In genomic region chr10:41880206-41880605, GRCm38 (mm10) we compare ENCODE assay signal across 17 mouse cellular contexts.
DNase-seq lines count a peak whose midpoint lies in the region; ATAC-seq and TF ChIP-seq lines count a peak whose summit lies in the region.
"Had no signal": no experiment of that assay in that cellular context is flagged by ENCODE, and none has a peak within 500 bp of the region (broad histone marks: within the 10 kb centered on the region; RNA-seq: fewer than 3 reads in every experiment).

No protein-coding gene starts in this region.

- DNase-seq in forebrain, embryonic 14.5 days (ENCODE audit: low spot score): no peak
- no peak for DNase-seq in kidney, postnatal 0 days (ENCODE audit: low spot score)
- DNase-seq in kidney, postnatal 25 days: no peak
- DNase-seq in lung, postnatal 14 days: peak; percentile 20
- no peak for DNase-seq in lung, postnatal 4 days
- peak; percentile 22 for DNase-seq in lung, postnatal 36 days
- DNase-seq: cerebellum, adult 8-10 months; kidney, adult 11 months; right cerebral cortex, postnatal 25 days had no signal

- no peak overlapping the region for H3K4me2 ChIP-seq in forebrain, embryonic 14.5 days (ENCODE audit: low read length)
- H3K4me2 ChIP-seq in forebrain, embryonic 13.5 days: no peak overlapping the region
- H3K4me2 ChIP-seq in kidney, postnatal 0 days (ENCODE audit: low read length): no peak overlapping the region
- H3K4me2 ChIP-seq in hindbrain, embryonic 13.5 days: no peak overlapping the region
- H3K4me2 ChIP-seq: embryonic facial prominence, embryonic 13.5 days; liver, embryonic 15.5 days; midbrain, embryonic 13.5 days; neural tube, embryonic 13.5 days had no signal

- no peaks in the 10 kb centered on the region for H3K4me1 ChIP-seq in forebrain, embryonic 14.5 days (ENCODE audit: control insufficient read depth, insufficient read depth, low read length)
- H3K4me1 ChIP-seq in forebrain, embryonic 13.5 days: peaks cover 10% of the 10 kb centered on the region
- peaks cover 14% of the 10 kb centered on the region; the same call in 1 of the 2 replicates for H3K4me1 ChIP-seq in kidney, postnatal 0 days (replicated peaks; ENCODE audit: insufficient read depth, low read length)
- H3K4me1 ChIP-seq in hindbrain, embryonic 13.5 days (replicated peaks): peaks cover 15% of the 10 kb centered on the region

- no peak overlapping the region for H3K4me3 ChIP-seq in forebrain, embryonic 14.5 days (ENCODE audit: low read depth, low read length)
- no peak overlapping the region for H3K4me3 ChIP-seq in forebrain, embryonic 13.5 days
- no peak overlapping the region for H3K4me3 ChIP-seq in kidney, postnatal 0 days (replicated peaks; ENCODE audit: low read depth, low read length)
- no peak overlapping the region for H3K4me3 ChIP-seq in hindbrain, embryonic 13.5 days
- H3K4me3 ChIP-seq: embryonic facial prominence, embryonic 13.5 days; hindbrain, embryonic 10.5 days; liver, embryonic 15.5 days; midbrain, embryonic 13.5 days; neural tube, embryonic 13.5 days had no signal

- no peaks in the 10 kb centered on the region for H3K36me3 ChIP-seq in forebrain, embryonic 14.5 days (ENCODE audit: control insufficient read depth, insufficient read depth, low read length)
- no peaks in the 10 kb centered on the region for H3K36me3 ChIP-seq in forebrain, embryonic 13.5 days (ENCODE audit: poor library complexity, severe bottlenecking)
- H3K36me3 ChIP-seq in kidney, postnatal 0 days (ENCODE audit: insufficient read depth, low read length): no peaks in the 10 kb centered on the region
- no peaks in the 10 kb centered on the region for H3K36me3 ChIP-seq in hindbrain, embryonic 13.5 days
- H3K36me3 ChIP-seq: embryonic facial prominence, embryonic 13.5 days; hindbrain, embryonic 10.5 days; liver, embryonic 15.5 days; midbrain, embryonic 13.5 days; neural tube, embryonic 13.5 days had no signal

- H3K27ac ChIP-seq in forebrain, embryonic 14.5 days (ENCODE audit: low read depth, low read length): 0 out of 2 replicates have a peak overlapping the region, but pooled peaks have one; percentile 21
- H3K27ac ChIP-seq in forebrain, embryonic 13.5 days: no peak overlapping the region
- 0 out of 2 replicates have a peak overlapping the region, but pooled peaks have one; percentile 4 for H3K27ac ChIP-seq in kidney, postnatal 0 days
- no peak overlapping the region for H3K27ac ChIP-seq in hindbrain, embryonic 13.5 days
- H3K27ac ChIP-seq: embryonic facial prominence, embryonic 13.5 days; hindbrain, embryonic 10.5 days; liver, embryonic 15.5 days; midbrain, embryonic 13.5 days; neural tube, embryonic 13.5 days had no signal

- H3K9ac ChIP-seq in forebrain, embryonic 14.5 days (ENCODE audit: low read length): no peak overlapping the region
- H3K9ac ChIP-seq in forebrain, embryonic 13.5 days: no peak overlapping the region
- no peak overlapping the region for H3K9ac ChIP-seq in kidney, postnatal 0 days (ENCODE audit: low read depth, low read length)
- no peak overlapping the region for H3K9ac ChIP-seq in hindbrain, embryonic 13.5 days
- H3K9ac ChIP-seq: embryonic facial prominence, embryonic 13.5 days; liver, embryonic 15.5 days; midbrain, embryonic 13.5 days; neural tube, embryonic 13.5 days had no signal

- TF ChIP-seq CTCF in kidney, postnatal 0 days (IDR thresholded peaks at IDR 0.05; ENCODE audit: low read depth): no peak

- no peaks in the 10 kb centered on the region for H3K9me3 ChIP-seq in forebrain, embryonic 14.5 days (replicated peaks; ENCODE audit: control insufficient read depth, low read length)
- no peaks in the 10 kb centered on the region for H3K9me3 ChIP-seq in forebrain, embryonic 13.5 days (replicated peaks)
- no peaks in the 10 kb centered on the region for H3K9me3 ChIP-seq in kidney, postnatal 0 days (replicated peaks; ENCODE audit: low read length)
- no peaks in the 10 kb centered on the region for H3K9me3 ChIP-seq in hindbrain, embryonic 13.5 days
- H3K9me3 ChIP-seq: embryonic facial prominence, embryonic 13.5 days; hindbrain, embryonic 10.5 days; liver, embryonic 15.5 days; midbrain, embryonic 13.5 days; neural tube, embryonic 13.5 days had no signal

- no peak for ATAC-seq in forebrain, embryonic 14.5 days
- ATAC-seq in forebrain, embryonic 13.5 days: no peak
- ATAC-seq in kidney, postnatal 0 days (replicated peaks; ENCODE audit: low FRiP score, low read depth): no peak
- ATAC-seq in hindbrain, embryonic 13.5 days (ENCODE audit: low FRiP score): no peak
- ATAC-seq: forebrain, embryonic 16.5 days; midbrain, embryonic 13.5 days had no signal

- WGBS in forebrain, embryonic 14.5 days: 41% methylated on average over 4 of the region's 4 CpGs
- WGBS in forebrain, embryonic 13.5 days: 59% methylated on average over 4 of the region's 4 CpGs
- WGBS in kidney, postnatal 0 days: 39% methylated on average over 4 of the region's 4 CpGs
- 41% methylated on average over 4 of the region's 4 CpGs for WGBS in hindbrain, embryonic 13.5 days

- no peaks in the 10 kb centered on the region for H3K27me3 ChIP-seq in forebrain, embryonic 14.5 days (replicated peaks; ENCODE audit: control insufficient read depth, insufficient read depth, low read length)
- H3K27me3 ChIP-seq in forebrain, embryonic 13.5 days: no peaks in the 10 kb centered on the region
- no peaks in the 10 kb centered on the region for H3K27me3 ChIP-seq in kidney, postnatal 0 days (ENCODE audit: insufficient read depth, low read length)
- H3K27me3 ChIP-seq in hindbrain, embryonic 13.5 days: no peaks in the 10 kb centered on the region
- H3K27me3 ChIP-seq: embryonic facial prominence, embryonic 13.5 days; liver, embryonic 15.5 days; midbrain, embryonic 13.5 days; neural tube, embryonic 13.5 days had no signal

Comparison
In these comparisons a context has a peak if more than half of its experiments do, and no peak if none do; other contexts are left out.
1. DNase-seq: peak in lung, postnatal 14 days (single experiment) and lung, postnatal 36 days (single experiment); none in forebrain, embryonic 14.5 days (single experiment), kidney, postnatal 0 days (single experiment), kidney, postnatal 25 days (0 of 2) and lung, postnatal 4 days (0 of 2).
2. H3K27ac ChIP-seq: peak in forebrain, embryonic 14.5 days (single experiment) and kidney, postnatal 0 days (single experiment); none in forebrain, embryonic 13.5 days (single experiment) and hindbrain, embryonic 13.5 days (single experiment).